Mouse (Mus musculus): ENCODE data around the gene Cnnm2.

The Cnnm2 gene

DNA sequence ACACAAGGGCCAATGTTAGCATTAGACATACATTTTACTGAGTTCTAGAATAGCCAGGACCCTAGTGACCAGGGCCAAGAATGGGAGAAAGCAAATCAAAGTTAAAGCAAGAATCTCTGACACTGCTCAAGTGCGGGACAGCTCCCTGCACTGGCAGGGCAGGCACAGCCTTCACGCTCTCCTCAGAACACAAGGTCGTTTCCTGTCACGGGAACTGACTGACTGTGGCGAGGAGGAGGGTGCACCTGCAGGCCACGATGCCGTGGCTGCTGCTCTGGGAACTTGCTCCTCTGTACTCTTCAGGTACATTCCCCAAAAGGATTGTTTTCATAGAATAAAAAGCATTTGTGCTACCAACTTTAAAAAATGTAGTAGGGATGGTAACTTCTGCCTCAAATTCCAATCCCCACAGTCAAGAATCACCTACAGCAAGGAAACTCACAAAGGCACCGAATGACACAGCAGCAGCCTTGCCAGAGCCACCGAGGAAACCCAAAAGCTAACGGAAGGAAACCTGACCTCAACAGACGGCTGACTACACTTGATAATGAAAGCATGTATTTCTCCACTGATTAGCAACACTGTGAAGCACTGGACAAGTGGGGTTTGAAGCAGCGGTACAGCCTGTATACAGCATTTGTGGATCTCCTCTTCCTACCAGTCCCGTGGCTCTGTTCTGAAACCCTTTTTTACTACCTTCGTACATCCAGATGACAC, 126.6 kb downstream of the Cnnm2 start:
- DNase-seq (ENCODE audit: low spot score in 2 of 2): no peak

DNA sequence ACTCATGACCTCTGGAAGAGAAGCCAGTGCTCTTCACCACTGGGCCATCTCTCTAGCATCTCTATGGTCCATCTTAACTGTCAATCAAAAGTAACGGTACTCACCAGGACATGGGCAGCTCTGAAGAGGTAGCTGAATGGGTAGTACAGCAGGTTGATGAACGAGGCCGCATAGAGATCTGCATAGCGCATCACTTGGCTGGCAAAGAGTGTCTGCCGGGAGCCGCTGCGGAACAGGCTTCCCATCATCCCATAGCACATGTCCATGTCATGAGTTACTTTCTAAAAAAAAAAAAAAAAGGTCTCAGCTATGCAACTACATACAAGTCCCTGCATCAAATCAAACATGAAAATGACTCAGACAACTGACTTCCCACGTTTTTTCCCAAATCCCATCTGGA, 128.3 kb downstream of the Cnnm2 start:
- no peak for DNase-seq (ENCODE audit: low spot score in 2 of 2)

DNA sequence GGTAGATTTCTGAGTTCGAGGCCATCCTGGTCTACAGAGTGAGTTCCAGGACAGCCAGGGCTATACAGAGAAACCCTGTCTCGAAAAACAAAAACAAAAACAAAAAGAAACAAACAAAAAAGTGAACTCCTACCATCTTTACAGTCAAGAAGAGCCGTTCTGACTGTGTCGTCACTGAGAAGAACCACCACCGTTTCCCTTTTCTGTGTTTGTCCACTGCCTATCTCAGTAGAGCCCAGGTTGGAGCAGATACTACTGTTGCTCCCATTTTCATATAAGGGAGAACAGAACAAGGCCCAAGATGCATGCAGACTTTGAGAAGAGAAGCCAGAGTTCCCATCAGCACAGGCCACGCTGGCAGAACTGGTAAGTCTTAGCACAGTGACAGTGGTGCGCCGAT, 129.3 kb downstream of the Cnnm2 start:
- no peak for DNase-seq (ENCODE audit: low spot score in 2 of 2)

DNA sequence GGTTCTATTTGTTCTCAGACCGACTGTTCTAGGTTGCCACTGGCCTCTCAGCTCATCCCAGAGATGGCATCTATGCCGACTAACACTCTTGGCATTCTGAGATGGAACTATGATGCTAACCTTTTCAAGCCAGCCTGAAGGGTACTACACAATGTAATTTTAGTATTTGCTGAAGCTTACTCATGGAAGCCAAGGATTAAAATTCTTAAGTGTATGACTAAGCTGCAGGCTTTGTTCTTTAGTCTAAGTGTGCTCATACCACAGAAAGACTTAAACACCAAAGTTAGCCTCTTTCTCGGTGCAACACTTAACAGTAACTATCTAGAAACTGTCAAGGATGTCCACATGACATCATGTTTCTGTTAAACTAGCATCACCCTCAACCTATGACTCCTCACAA, 131.5 kb downstream of the Cnnm2 start:
- no peak for DNase-seq (ENCODE audit: low spot score in 2 of 2)

DNA sequence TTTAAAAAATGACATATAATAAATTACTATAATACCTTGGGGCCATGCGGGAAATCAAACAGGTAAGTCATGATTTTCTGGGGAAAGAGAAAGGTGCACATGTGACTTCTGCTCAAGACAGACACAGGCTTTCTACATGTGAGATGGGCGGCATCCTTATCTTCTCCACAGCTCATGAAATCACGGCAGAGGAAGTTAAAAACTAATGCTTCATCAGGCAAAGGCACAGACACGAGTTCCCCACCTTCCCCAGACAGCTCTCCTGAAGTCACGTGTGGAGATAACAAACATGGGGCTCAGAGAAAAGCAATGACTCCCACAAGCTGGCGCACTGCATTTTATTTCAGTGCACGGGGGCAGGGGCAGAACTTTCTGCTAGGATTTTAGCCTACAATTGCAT, 132.1 kb downstream of the Cnnm2 start:
- DNase-seq (ENCODE audit: low spot score in 2 of 2): no peak

DNA sequence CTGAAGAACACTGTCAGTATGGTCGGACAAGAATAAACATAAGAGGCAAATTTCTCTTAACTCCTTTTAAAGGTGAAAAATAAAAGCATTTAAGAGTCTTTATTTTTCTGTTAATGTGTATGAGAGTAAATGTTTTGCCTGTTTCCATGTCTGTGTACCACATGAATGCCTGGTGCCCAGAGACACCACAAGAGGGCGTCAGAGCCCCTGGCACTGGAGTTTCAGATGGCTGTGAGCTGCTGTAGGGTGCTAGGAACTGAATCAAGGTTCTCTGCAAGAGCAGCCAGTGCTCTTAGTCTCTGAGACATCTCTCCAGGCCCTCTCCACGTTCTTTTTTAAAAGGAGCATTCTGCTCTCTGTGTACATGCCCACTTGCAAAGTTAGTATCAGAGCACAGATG, 135.7 kb downstream of the Cnnm2 start:
- DNase-seq (ENCODE audit: low spot score in 2 of 2): no peak

DNA sequence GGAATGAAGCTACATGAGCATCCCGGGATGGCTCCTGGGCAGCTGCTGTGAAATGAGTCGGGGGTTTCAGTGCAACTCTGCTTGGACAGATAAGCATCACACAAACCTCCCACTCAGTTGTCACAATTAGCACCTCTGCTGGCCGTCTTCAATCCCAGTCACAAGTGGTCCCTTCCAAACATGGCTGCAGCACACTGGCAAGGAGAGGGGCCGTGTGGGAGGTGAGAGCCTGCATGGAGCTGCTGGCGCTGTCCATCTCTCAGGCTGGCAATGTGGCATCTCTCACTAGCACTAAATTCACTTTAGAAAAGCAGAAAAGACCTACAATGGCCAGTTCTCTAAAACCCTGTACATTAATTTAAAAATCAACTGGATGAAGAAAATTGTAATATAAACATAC, 136.8 kb downstream of the Cnnm2 start:
- no peak for DNase-seq (ENCODE audit: low spot score in 2 of 2)

DNA sequence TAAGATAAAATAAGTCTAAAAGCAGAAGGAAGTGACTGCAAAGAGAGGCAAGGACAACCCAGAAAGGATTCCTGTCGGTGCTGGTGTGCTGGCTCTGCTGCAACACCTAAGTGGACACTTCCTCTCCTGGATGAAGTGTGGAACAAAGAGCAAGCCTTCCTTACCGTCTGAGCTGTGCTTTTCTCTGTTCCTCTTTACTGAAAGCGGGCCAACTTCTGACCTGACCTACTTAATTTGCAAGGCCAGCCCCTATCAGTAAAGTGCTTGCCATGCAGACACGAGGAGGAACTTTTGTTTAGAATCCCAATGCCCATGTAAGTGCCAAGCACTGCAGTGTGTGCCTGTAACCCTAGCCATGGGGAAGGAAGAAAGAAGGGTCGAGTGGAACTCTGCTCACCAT, 137.9 kb downstream of the Cnnm2 start:
- DNase-seq (ENCODE audit: low spot score in 2 of 2): no peak

DNA sequence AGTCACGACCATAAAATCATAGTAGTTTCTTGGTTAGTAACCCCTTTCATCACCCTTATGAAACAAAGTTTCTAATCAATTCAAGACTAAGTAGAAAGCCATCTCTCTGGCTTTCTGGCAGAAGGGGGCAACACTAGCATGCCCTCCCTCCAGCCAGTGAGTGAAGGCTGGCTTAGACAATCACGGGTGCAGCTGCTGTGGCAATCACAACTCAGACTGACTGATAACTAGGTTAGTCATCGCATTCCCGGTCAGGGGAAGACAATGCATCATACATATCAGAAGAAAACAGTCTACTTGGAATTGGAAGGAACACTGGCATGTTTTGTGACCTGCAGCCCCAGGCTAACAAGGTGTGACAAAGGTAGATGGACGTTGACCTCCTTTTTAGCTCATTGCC, 138.5 kb downstream of the Cnnm2 start:
- DNase-seq (ENCODE audit: low spot score in 2 of 2): no peak

DNA sequence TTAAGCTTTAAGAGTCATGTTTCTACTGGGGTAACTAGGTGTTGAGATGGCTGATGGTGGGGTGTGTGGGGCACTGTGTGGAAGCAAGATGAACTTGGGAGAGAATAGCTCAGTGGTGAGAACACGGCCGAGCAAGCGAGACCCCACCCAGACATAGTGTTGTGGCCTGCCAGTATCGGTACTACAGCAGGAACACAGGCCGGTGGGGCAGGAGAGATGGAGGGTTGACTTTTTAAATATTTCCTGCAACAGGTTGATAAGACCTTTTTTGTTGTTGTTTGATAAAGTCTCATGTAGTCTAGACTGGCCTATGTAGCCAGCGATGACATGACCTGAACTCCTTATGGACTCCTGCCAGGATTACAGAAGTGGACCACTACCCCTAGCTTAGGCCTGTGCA, 139.4 kb downstream of the Cnnm2 start:
- no peak for DNase-seq (ENCODE audit: low spot score in 2 of 2)

DNA sequence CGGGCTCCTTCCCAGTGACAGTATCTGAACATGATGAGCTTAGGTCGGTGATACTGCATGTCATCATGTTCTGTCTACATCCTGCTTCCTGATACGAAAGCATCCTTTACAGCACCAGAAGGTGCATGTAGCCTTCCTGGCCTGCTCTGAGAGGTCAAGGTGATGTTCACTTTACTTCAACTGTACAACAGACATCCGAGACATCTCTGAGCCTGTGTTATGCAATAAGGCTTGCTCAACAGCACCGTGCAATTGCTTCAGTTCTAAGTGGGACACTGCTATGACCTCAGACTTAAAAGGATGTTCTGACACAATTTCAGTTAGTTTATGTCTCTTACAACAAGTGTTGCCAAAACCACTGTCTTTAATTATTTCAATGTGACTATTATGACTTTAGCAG, 139.9 kb downstream of the Cnnm2 start:
- no peak for DNase-seq (ENCODE audit: low spot score in 2 of 2)

DNA sequence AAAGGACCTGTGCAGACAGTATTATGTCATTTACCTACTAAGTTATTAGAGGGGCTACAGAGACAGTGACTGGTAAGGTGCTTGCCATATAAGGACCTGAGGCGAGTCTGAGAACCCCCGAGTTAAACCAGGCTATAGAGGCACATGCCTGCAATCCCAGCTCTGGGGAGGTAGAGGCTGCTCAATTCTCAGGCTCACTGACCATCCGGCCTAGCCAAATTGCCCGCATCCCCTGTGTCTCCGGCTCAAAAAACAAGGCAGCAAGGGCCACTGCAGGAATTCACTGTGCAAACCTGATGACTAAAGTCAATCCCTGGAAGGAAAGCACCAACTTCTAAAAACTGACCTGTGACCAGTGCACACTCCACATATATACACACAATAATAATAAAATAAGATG, 142.0 kb downstream of the Cnnm2 start:
- no peak for DNase-seq (ENCODE audit: low spot score in 2 of 2)

DNA sequence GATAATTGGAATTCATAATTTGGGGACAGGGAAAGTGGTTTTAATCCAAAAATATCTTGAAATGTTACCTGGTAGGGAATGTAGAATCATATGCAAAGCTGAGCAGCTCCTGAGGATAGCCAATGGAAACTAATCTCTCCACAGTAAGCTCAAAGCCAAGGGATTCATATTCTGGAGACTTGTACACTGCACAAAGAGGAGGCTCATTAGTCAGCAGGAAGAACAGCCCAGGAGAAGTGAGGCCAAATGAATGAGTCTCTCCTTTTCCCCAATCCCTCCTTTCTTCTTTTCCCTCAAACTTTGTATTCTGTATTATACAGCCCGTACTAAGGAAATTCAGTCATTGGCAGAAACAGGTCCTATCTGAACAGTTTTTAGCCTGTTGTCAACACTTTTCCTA, 143.5 kb downstream of the Cnnm2 start:
- DNase-seq (ENCODE audit: low spot score in 2 of 2): no peak

DNA sequence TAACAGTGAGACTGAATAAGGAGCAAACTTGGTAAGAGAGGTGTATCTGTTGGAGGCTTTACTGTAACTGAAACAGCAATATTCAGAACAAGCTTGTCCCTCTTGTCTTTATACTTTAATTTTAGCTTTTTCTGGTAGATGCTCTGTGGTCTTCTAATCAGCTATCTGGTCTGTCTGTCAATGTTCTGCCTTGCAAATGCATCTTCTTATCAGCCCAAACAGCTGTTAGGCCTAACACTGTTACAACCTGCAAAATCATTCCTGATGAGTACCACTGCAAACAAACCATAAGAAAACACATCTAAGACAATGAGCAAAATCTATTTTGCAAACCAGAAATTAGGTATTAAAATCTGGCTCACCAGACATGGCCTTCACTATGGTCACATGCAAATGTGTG, 144.0 kb downstream of the Cnnm2 start:
- no peak for DNase-seq (ENCODE audit: low spot score in 2 of 2)

DNA sequence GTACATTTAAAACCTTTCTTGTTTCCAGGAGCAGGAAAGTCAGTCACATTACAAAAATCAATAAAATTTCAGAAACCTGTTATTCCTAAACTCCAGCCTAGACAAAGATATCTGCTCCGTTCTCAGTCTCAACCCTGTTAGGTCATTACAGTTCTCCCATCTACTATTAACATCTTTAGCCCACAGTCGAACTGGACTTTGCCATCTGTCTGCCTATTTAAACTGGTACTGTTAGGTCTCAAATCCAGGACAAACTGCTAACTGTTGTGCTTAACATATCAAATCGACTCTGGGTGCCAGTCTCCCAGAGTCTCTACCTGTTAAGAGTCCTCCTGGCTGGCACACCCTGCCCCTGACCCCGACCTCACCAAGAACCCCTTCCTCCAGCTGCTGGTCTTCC, 144.6 kb downstream of the Cnnm2 start:
- no peak for DNase-seq (ENCODE audit: low spot score in 2 of 2)

DNA sequence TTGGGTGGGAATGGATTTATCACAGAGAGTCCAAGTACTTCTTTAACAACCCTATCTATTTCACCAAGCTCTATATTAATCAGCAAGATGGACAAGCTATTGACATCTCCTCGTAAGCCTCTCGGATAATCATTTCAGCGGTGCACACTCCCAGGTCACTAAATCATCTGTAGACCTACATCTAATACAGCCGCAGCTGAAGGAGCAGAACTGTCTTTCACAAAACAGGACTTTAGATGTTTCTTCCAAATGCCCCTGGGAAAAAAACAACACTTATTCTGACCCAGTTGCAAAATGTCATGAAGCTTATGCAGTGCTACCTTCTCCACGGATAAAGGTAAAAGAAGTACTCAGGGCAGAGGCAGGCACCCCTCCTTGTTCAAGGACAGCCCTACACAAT, 146.8 kb downstream of the Cnnm2 start:
- no peak for DNase-seq (ENCODE audit: low spot score in 2 of 2)

DNA sequence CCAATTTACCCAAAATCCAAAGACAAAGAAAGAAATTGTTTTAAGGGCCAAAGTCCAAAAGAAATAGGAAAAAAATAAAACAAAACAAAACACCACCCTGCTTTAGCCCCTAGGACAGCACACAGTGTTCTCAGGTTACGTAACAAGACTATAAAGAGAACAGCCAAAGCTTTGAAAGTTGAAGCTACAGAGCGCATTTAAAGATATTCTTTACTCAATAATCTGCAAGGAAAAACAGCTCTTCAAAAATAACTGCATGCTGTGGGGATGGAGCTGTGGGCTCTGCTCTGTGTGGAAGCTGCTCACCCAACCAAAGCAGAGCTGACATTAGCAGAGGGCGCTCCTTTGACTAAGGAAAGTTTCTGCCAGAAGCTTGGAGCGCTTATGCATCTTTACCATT, 147.6 kb downstream of the Cnnm2 start:
- no peak for DNase-seq (ENCODE audit: low spot score in 2 of 2)

DNA sequence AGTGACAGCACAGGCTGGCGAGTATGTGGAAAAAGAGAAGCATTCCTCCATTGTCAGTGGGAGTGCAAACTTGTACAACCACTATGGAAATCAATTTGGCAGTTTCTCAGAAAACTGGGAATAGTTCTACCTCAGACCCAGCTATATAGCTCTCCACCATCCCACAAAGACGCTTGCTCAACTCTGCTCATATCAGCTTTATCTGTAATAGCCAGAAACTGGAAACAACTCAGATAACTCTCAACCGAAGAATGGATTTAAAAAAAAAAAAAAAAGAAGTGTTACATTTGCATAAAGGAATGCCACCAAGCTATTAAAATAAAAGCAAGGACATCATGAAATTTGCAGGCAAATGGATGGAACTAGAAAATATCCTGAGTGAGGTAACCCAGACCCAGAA, 150.1 kb downstream of the Cnnm2 start:
- DNase-seq (ENCODE audit: low spot score in 2 of 2): no peak

DNA sequence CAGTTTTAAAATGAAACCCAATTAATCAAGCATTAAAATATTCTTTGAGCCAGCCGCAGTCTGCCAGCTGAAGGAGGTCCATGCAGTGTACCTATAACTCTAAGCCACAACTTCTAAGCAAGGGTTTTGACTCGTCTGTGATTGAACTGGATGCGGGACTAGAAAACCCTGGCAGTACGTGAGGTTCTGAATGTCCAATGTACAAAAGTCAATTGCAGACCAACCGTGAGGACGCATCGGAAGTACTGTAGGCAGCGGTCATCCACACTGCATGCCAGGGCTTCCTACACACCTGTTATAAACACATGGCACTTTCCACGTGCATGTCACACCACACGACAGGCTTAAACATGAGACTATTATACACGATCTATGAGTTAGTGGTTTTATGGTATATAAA, 152.2 kb downstream of the Cnnm2 start:
- no peak for DNase-seq (ENCODE audit: low spot score in 2 of 2)

DNA sequence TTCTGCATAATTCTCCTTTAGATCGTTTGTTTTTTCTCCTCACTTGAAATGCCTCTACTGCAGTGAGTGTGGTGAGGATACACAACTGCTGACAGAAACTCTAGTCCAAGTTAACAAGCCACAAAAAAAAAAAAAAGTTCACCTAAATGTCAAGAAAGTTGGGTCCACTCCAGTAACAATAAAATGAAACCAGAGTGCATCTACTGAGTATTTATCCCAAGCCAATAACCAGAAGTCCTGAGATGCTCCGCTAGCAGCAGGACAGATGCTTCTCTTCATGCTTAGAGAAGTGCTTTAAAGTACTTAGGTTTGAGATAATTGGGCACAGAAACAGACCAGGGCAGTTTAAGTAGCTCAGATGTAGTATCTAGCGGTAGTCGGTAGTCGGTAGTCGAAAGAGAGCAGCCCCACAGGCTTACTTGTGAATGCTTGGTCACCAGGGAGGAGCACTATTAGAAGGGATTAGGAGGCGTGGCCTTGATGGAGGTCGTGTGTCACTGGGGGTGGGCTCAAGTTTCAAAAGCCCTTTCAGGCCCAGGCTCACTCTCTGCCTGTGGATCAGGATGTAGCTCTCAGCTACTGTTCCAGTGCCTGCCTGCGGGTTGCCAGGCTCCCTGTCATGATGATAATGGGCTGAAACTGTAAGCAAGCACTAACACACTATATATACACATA, 154.1 kb downstream of the Cnnm2 start:
- DNase-seq (ENCODE audit: low spot score in 2 of 2): no peak

DNA sequence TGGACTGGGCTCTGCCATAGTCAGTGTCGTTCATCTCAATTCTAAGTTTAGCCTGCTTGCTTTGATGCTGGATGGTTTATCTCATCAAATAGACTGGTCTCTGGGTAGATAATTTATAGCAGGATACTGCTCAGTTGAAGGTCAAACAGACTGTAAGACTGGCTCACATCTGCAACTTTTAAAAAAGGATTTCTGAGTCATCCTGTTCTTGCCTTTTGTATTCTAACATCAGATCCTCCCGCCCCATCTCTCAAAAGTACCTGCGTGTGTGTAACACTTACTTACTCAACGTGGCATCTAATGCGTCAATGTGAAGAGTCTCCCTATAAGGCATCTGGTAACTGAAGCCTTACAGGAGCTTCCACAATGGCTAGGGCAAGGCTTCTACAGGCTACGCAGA, 159.2 kb downstream of the Cnnm2 start:
- no peak for DNase-seq (ENCODE audit: low spot score in 2 of 2)

DNA sequence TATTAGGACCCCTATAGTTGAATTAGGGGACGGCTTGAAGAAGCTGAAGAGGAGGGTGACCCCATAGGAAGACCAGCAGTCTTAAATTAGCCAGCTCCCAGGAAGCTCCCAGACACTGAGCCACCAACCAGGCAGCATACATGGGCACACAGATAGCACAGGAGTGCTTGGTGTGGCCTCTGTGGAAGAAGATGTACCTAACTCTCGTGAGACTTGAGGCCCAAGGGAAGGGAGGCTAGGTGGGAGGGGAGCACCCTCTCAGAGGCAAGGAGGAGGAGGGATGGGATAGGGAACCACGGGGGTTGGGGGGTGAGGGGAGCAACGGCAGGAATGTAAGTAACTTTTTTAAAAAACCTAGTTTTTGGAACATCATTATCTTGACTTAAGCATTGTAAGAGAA, 165.0 kb downstream of the Cnnm2 start:
- DNase-seq (ENCODE audit: low spot score in 2 of 2): no peak

DNA sequence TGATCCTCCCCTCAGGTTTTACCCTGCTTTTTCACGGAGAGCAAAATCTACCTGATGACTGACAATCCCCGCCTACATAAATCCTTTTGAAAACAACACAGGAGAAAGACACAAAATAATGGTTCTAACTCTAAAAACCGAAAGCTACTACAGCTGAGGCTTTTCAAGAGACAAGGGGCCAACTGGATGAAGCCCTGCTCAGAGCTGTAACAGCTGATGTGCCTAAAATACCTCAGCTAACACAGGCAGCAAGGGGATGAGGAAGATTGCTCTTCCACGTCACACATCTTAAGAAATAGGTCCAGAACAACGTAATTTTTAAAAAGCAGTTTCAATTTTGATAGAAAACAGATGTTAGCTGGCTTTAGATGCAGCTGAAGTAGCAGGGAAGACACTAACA, 165.6 kb downstream of the Cnnm2 start:
- DNase-seq (ENCODE audit: low spot score in 2 of 2): no peak

DNA sequence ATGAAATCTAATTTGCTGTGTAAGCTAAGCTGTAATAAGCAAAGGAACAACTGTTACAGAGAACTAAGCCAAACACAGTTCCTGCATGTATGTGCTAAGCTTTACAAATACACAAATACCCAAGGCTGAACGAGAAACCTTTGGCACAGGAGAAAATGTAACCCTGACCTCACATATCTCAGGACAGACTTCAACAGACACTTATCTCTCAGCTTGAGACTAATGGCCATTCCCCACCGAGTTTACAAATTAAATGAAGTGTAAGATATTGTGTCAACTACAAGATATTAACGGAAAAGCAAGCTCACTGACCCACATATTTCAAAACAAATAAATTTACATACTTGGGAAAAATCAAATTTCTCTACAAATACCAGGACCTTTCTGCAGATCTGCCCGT, 166.7 kb downstream of the Cnnm2 start:
- no peak for DNase-seq (ENCODE audit: low spot score in 2 of 2)
